Mouse (Mus musculus) granulocyte monocyte progenitor cell, adult 5-6 weeks (primary cell): ENCODE measurements around the gene Snd1. TPM values are rescaled to one million over a fixed set of nuclear protein-coding genes. Genes with fewer than 3 reads are reported as not detected.

Experiments
- ATAC-seq: replicated peaks from 2 replicates; pipeline ENCODE4 v1.8.0; 2016; ENCODE audit warnings: mild to moderate bottlenecking, moderate TSS enrichment, inconsistent platforms; ENCODE audit not compliant: poor library complexity, severe bottlenecking
- total RNA-seq, 2 experiments: library from RNA; stranded (forward) in 1 of 2; stranded (reverse) in 1 of 2; fragments of 200-712, 200-1000 nt in 1 of 2; fragments of >200 nt in 1 of 2; fragmentation: Nextera tagmentation in 1 of 2; gene quantifications; 2 replicates each; pipeline ENCODE4 v1.2.3; 2014 to 2017

Gene Snd1
- total RNA-seq, 2 experiments from 2014 or later, result 139 to 188 TPM

DNA sequence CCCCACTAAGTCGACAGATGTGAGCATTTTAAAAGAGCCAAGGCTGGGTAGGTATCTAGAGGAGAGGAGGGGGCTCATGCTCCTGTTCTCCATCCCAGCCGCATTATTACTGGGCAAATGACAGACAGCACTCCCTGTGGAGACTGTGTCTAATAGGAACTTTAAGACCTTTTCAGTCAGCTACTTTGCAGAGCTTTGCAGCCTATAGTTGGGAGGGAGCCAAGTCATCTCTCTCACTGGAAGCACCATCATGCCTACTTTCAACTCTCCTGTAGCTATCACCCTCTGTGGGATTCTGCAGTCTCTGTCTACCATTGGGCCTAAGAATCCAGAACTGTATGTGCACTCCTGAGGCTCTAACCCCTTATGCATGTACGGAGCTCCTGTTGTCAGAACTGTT, 351.0 kb downstream of the Snd1 start:
- ATAC-seq, result no peak

DNA sequence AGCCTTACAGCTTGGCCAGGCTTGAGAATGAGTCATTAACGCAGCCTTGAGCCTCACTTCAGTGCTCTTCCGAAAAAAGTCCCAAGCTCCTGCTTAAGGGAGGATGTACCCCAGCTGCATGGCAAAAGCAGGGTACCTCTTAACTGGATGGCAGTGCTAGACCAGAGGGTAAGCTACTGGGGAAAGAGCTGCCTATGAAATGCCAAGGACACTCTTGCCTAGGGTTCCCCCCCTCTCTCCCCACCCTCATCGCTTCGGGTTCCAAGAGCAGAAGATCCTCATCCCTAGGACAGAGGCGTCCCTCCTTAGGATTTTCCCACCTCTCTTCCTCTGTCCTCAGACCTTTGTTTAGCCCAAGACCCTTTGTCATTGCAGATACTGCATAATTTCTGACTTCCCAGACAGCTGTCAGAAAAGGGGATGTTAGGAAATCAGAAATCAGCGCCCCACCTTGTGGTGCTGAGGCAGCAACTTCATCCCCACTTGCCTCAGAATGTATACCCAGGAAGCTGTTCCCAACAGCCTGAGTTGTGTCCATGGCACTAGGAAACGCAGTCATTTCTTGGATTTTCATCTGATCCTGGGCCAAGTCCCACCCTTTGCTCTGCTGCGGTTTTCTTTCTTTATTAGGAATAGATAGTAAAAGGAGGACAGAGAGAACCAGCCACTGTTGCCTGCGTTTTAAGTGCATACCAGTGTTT, 351.9 kb downstream of the Snd1 start:
- ATAC-seq, result no peak

DNA sequence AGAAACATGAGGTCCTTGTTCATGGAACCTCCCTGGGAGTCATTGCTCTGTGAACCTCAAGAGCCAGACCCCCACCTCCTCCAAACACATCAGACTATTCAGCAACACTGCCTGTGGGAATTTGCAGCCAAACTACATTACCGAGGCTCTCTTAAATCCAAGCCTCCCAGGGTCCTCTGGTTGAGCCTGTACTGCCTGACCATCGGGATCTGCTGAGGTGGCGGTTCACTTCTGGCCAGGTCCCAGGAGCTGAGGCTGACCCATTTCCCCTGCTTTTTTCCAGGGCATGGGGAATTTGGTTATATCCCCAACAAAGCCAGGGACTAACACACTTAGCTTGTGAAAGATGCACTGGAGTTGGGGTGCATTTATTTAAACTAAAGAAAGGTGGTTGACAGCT, 352.6 kb downstream of the Snd1 start:
- no peak for ATAC-seq

GRCm38 (mm10) chr6:28828593-28828992, 353.7 kb downstream of the Snd1 start:
- no peak for ATAC-seq

- no peak for ATAC-seq
Observed at GRCm38 (mm10) chr6:28830306-28830705, 355.4 kb downstream of the Snd1 start.

DNA sequence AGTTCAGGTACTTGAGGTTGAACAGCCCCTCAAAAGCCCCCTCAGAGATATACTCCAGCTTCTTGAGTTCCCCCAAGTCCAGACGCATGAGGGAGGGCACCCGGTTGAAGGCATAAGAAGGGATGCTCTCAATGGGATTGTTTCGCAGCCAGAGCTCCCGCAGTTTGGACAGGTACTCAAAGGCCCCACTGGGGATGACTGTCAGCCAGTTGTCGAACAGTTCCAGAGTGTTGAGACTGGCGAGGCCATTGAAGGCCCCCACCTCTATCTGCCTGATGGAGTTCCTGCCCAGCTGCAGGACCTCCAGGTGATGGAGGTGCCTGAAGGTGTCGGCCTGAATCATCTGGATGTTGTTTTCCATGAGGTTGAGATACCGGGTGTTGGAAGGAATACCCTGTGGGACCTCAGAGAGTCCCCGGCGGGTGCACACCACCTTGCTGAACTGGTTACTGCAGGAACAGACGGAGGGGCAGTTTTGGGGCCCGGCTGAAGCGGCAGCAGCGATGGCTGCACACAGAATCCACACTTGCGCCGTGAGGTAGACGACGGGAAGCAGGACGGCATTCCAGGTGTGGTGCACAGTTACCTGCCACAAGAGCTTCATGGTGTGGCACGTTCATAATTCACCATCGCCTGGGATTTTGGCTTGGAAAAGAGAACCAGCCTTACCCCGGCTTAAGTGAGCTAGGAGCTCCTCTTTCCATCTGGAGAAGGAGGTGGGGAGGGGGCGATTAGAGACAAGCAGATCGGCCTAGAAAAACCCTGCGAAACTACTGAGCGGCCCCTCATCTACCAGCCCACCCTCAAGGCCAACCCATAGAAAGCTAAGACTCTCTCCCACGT, 356.3 kb downstream of the Snd1 start, which contains the start of gene Lrrc4:
Gene Lrrc4 (minus strand): TSS at position 737 of the 843 bp plus-strand sequence.
- ATAC-seq, result no peak

DNA sequence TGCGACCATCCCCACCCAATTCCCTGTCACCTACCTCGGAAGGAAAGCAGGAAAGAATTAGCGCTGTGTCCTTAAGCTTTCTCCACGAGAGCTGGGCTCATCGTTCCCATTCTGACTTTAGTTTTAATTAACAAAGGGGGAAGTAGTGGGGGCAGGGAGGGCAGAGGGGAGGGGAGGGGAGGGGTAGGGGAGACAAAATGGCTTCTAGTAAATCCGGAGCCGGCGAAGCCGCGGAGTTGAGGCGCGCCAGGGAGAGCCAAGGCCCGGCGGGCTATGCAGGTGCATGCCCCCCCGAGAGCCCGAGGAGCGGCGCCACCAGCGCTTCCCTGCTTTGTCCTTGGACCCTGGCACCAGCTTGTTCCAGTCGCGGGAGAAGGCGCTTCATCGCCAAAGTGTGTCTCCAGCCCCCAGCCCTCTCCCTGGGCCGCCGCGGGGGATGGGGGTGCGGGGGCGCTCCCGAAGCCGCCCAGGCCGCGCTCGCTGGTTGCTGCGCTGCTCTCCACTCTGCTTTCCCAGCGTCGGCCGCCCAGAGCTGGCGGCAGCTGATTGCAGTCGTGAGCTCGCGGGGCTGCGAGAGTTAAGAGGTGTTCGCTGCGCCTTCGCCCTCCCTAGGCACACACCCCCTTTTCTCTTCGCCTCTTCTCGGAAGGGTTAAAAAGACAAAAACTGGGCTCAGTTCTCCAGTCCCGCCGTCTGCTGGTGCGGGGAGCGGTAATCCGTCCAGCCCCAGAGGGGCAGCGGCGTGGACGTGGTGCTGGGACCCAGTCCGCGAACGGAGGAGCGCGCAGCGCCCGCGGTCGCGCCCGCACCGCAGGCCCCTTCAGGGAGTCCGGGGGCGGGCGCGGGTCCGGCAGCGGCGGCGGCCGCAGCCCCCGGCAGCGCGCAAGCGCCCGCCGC, 357.2 kb downstream of the Snd1 start:
- ATAC-seq, result peak; percentile 16; the same call in 1 of the 2 replicates

DNA sequence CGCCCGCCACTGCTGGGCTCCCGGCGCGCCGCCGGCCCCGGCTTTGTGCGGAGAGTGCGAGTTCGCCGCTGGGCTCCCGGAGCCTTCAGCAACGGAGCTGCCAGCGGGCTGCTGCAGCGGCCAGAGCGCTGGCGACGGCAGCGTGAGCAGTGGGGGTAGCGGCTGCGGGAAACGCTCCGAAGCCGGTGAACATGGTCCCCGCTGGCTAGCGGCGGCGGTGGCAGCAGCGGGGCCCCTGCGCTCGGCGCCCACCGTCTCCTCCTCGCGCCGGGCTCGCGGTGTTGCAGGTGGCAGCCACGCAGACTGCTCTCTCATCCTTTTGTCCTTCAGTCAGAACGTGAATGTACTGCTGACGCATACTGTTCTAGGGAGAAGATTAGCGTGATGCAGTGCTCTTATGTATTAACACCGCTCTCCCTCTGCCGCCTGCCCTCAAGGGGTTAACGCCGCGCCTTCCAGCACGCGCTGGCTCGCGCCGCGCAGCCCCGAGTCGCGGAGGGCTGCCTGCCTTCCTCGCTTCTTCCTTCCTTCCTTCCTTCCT, 357.9 kb downstream of the Snd1 start:
- peak; percentile 13 for ATAC-seq

GRCm38 (mm10) chr6:28833380-28833822, 358.5 kb downstream of the Snd1 start:
- peak; percentile 31 for ATAC-seq

- ATAC-seq, result peak; percentile 42
Observed at GRCm38 (mm10) chr6:28834046-28834445, 359.1 kb downstream of the Snd1 start.

DNA sequence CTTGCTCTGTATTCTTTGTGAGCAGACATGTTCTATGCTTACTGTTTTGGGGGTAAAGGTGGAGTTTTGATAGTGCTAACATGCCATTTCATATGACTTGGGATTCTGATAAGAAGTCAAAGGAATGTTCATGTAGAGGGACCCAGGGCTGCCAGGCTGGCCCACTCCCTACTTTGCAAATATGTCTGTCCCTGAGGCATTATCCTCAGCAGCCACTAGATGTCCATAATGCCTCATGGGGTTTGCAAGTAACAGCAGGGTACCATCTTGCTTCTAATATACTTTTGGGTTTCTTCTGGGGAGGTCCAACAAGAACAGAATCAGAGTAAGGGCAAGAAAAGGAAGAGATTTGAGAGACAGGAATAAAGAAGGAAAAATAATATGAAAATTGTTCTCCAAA, 361.7 kb downstream of the Snd1 start:
- no peak for ATAC-seq

DNA sequence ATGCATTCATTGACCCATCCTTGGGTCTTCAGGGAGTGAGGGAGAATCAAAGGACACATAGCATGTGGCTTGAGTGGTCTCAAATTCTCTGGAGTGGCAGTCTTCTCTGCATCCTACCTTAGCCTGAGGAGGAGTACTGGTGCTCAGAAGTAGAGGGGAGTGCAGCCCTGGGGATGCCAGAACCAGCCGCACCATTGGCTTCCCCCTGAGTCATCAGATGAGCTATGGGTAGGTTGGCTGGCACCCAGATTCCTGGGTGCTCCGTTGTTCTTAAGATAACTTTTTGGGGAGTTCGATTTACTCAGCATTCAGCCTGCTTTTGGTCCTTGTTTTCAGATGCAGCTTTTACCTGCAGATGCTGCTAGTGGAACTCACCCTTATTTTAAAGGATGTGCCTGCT, 366.6 kb downstream of the Snd1 start:
- ATAC-seq, result no peak

DNA sequence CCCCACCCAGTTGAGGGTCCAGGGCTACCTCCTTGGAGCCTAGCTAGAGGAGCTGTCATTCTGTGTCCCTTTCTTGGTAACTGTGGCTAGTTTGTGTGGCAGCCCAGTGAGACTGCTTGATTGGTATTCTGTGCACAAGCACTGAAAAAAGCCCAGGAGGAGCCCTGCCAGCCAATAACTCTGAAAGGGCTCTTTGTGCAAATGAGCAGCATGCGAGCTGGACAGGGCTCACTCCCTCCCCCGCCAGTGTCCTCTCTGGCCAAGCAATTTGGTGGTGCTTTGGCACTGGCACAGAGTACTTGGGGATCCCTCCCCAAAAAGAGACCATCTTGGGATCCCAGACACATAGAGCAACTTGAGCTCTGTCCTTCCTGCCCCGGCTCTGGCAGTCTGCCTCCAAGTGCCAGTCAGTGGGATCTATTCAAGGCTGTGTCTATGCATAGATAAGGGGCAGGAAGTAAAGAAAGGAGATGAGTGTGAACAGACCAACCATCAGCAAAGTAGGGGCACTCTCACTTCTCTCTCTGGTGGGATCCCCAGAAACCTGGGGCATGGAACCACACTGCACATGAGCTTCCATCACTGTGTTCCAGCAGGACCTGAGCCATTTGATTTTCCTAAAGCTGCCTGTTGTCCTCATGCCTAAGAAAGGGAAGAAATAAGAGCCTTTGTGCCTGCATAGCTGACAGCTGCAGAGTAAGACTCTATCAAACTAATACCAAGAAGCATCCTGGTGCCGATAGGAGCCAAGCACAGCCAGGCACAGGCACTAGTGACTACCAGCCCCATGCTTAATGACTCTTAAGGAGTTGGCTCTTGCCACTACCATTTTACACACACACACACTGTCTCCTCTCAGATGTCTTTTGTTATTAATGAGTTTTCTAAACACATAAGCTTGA, 367.7 kb downstream of the Snd1 start:
- no peak for ATAC-seq

- no peak for ATAC-seq
Observed at GRCm38 (mm10) chr6:28845610-28846009, 370.7 kb downstream of the Snd1 start.

GRCm38 (mm10) chr6:28847616-28848015, 372.7 kb downstream of the Snd1 start:
- ATAC-seq, result no peak

DNA sequence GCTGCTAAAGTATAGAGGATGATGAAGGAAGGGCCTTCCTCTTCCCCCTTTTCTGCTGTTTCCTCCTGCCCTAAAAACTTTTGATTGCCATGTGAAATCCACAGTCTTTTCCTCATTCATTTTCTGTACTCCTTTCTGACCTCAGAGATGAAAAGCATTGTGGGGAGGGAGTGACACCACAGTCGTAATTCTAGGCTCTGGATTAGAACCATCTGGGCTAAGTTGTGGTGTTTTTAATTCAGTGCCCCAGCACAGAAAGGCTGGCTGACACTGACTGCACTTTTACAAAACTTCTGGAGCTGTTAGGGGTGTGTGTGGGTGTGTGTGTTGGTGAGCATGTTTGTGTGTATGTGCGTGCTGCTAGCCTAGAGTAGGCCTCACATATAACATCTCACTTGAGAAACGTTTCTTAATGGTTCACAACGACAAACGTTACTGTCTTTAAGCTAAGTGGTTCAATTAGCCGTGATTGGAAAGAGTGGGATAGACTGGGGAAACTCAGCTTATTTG, 373.4 kb downstream of the Snd1 start:
- no peak for ATAC-seq

GRCm38 (mm10) chr6:28848891-28849290, 374.0 kb downstream of the Snd1 start:
- ATAC-seq, result no peak

GRCm38 (mm10) chr6:28849317-28849716, 374.4 kb downstream of the Snd1 start:
- ATAC-seq, result no peak

GRCm38 (mm10) chr6:28850326-28850900, 375.5 kb downstream of the Snd1 start:
- no peak for ATAC-seq
